Mouse (Mus musculus): ENCODE measurements at regions not wholly inside any gene's neighbourhood (a gene's known extent, or its start where the extent isn't known, plus 50 kb on each side); places are given as distances from the start of the nearest gene placed in this dataset.

DNA sequence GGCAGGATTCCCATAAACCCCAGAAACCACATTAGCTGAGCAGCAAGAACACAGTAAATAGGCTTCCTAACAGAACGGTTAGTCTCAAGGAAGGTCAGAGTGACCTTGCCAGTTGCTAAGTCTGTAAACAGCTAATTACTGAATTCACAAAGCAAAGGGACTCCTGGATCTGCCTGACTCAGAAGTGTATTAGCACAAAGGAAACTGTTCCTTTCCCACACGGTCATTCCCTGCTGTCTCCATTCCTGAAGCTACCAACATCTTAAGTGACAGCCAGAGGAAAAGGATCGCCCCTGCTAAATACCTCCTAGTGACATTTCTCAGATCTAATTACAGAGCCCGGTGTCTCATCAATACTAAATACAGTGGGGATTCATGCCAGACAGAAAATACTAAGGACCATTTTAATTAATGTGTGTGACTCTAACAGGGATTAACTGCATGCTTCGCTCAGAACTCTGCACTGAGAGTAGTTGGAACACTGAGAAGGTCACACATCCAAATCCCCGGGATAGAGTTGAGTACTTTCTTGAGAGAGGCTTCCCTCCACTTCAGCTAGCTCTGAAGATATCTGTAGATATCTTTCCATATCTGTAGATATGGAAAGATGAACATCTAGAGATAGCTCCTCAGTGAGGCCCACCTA, 663.3 kb downstream of the Fgf12 start:
- Histone ChIP-seq H3K9ac (ENCODE audit: low read depth, low read length) (no peak overlapping the region), H3K9me3 (ENCODE audit: control insufficient read depth, low read length) (no peaks in the 10 kb centered on the region), H3K27ac (replicated peaks; ENCODE audit: low read depth, low read length) (no peak overlapping the region), H3K4me3 (ENCODE audit: low read depth, low read length) (no peak overlapping the region), H3K27me3 (replicated peaks; ENCODE audit: control insufficient read depth, insufficient read depth, low read length) (no peaks in the 10 kb centered on the region), H3K4me2 (ENCODE audit: low read depth, low read length) (no peak overlapping the region), H3K36me3 (ENCODE audit: control insufficient read depth, insufficient read depth, low read length) (no peaks in the 10 kb centered on the region), H3K4me1 (ENCODE audit: control insufficient read depth, insufficient read depth, low read length) (no peaks in the 10 kb centered on the region)
- DNase-seq (ENCODE audit: low spot score) (no peak), ATAC-seq (ENCODE audit: low read depth) (no peak)
- WGBS: 57% methylated on average over 6 of the region's 6 CpGs

- Histone ChIP-seq H3K4me2 (ENCODE audit: low read depth, low read length) (no peak overlapping the region), H3K36me3 (ENCODE audit: control insufficient read depth, insufficient read depth, low read length) (no peaks in the 10 kb centered on the region), H3K9ac (ENCODE audit: low read depth, low read length) (no peak overlapping the region), H3K9me3 (ENCODE audit: control insufficient read depth, low read length) (no peaks in the 10 kb centered on the region), H3K27me3 (replicated peaks; ENCODE audit: control insufficient read depth, insufficient read depth, low read length) (no peaks in the 10 kb centered on the region), H3K4me1 (ENCODE audit: control insufficient read depth, insufficient read depth, low read length) (no peaks in the 10 kb centered on the region), H3K4me3 (ENCODE audit: low read depth, low read length) (no peak overlapping the region), H3K27ac (replicated peaks; ENCODE audit: low read depth, low read length) (no peak overlapping the region)
- WGBS: 40% methylated on average over 9 of the region's 9 CpGs
- no peak for ATAC-seq (ENCODE audit: low read depth)
- DNase-seq (ENCODE audit: low spot score): peak; percentile 4
These were observed 648.4 kb downstream of the Fgf12 start for GRCm38 (mm10) chr16:28104255-28105076.

DNA sequence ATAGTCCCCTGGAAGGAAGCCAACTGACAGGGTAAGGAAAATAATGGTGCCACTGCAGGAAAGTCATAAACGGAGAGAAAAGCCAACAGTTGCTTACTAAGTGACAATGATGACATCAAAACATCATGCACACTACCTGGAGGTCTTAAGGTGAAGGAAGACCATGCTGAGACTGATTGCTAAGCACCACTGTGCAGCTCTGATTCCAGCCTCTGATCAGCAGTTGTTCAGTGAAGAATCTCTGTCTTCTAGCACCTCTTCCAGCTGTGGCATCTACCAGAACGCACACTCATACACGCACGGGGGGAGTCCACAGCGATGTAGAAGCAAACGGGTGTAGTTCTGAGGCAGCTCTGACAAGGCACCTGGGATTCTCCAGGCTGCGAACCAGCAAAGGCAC, 647.8 kb downstream of the Fgf12 start:
- DNase-seq (ENCODE audit: low spot score): no peak
- 55% methylated on average over 7 of the region's 7 CpGs for WGBS

GRCm38 (mm10) chr16:28105866-28106265, 647.0 kb downstream of the Fgf12 start:
- Histone ChIP-seq H3K27ac (replicated peaks; ENCODE audit: low read depth, low read length) (no peak overlapping the region), H3K27me3 (replicated peaks; ENCODE audit: control insufficient read depth, insufficient read depth, low read length) (no peaks in the 10 kb centered on the region), H3K9me3 (ENCODE audit: control insufficient read depth, low read length) (no peaks in the 10 kb centered on the region), H3K4me1 (ENCODE audit: control insufficient read depth, insufficient read depth, low read length) (no peaks in the 10 kb centered on the region), H3K4me2 (ENCODE audit: low read depth, low read length) (no peak overlapping the region), H3K4me3 (ENCODE audit: low read depth, low read length) (no peak overlapping the region), H3K36me3 (ENCODE audit: control insufficient read depth, insufficient read depth, low read length) (no peaks in the 10 kb centered on the region), H3K9ac (ENCODE audit: low read depth, low read length) (no peak overlapping the region)
- no peak for DNase-seq (ENCODE audit: low spot score)
- WGBS: 65% methylated on average over 7 of the region's 7 CpGs
- ATAC-seq (ENCODE audit: low read depth): no peak

More for the DNA sequence above, 647.8 kb downstream of the Fgf12 start:
- Histone ChIP-seq H3K27ac (replicated peaks; ENCODE audit: low read depth, low read length) (no peak overlapping the region), H3K4me3 (ENCODE audit: low read depth, low read length) (no peak overlapping the region), H3K27me3 (replicated peaks; ENCODE audit: control insufficient read depth, insufficient read depth, low read length) (no peaks in the 10 kb centered on the region), H3K4me1 (ENCODE audit: control insufficient read depth, insufficient read depth, low read length) (no peaks in the 10 kb centered on the region), H3K4me2 (ENCODE audit: low read depth, low read length) (no peak overlapping the region), H3K36me3 (ENCODE audit: control insufficient read depth, insufficient read depth, low read length) (no peaks in the 10 kb centered on the region), H3K9me3 (ENCODE audit: control insufficient read depth, low read length) (no peaks in the 10 kb centered on the region), H3K9ac (ENCODE audit: low read depth, low read length) (no peak overlapping the region)
- no peak for ATAC-seq (ENCODE audit: low read depth)

- Histone ChIP-seq H3K9ac (ENCODE audit: low read depth, low read length) (no peak overlapping the region), H3K9me3 (ENCODE audit: control insufficient read depth, low read length) (no peaks in the 10 kb centered on the region), H3K27me3 (replicated peaks; ENCODE audit: control insufficient read depth, insufficient read depth, low read length) (no peaks in the 10 kb centered on the region), H3K4me3 (ENCODE audit: low read depth, low read length) (no peak overlapping the region), H3K4me1 (ENCODE audit: control insufficient read depth, insufficient read depth, low read length) (no peaks in the 10 kb centered on the region), H3K27ac (replicated peaks; ENCODE audit: low read depth, low read length) (no peak overlapping the region), H3K36me3 (ENCODE audit: control insufficient read depth, insufficient read depth, low read length) (no peaks in the 10 kb centered on the region), H3K4me2 (ENCODE audit: low read depth, low read length) (no peak overlapping the region)
- ATAC-seq (ENCODE audit: low read depth): no peak
- DNase-seq (ENCODE audit: low spot score): no peak
- 73% methylated on average over 1 of the region's 1 CpGs for WGBS
These were observed 643.1 kb downstream of the Fgf12 start for GRCm38 (mm10) chr16:28109771-28110170.
